Mouse (Mus musculus): Measurements from ENCODE around the gene Lrrc56.

DNA sequence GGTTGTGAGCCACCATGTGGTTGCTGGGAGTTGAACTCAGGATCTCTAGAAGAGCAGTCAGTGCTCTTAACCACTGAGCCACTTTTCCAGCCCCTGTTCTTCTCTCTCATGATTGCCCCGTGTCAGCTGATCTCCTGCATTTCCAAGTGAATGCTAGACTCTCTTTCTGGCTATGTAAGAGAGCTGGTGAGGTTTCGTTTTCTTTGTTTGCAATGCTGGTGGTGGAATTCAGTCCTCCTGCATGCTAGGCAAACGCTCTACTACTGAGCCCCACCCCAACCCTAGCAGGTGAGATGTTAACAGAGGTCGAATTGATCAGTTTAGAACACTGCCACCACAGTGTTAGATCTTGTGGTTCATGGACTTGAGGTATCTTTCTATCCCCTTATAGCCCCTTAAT, 45.3 kb upstream of the Lrrc56 start:
- no peak for TF ChIP-seq CTCF (IDR thresholded peaks at IDR 0.05; ENCODE audit: low read depth, low read length)
- TF ChIP-seq POLR2A (IDR thresholded peaks at IDR 0.05; ENCODE audit: extremely low read depth, insufficient read depth, low read length): no peak

Measured in liver, adult 2 months (tissue).